Mouse (Mus musculus): ENCODE measurements around the gene Zfp503. TPM values are rescaled to one million over a fixed set of nuclear protein-coding genes. Genes with fewer than 3 reads are reported as not detected.

The Zfp503 gene
- polyA plus RNA-seq, 1 experiment from 2014 or later = 6.2 TPM

GRCm38 (mm10) chr14:22019252-22019948 lies 30.0 kb upstream of the Zfp503 start, which contains the start of gene Lrmda:
TSS of gene Lrmda (plus strand) at chr14:22019712.
- peak within 1 kb of the TSS; percentile 59; the same call in 1 of the 2 replicates for H3K9ac ChIP-seq (ENCODE audit: low read length)
- 3% methylated on average over 30 of the region's 33 CpGs for WGBS
- H3K9me3 ChIP-seq (ENCODE audit: control insufficient read depth, low read length) = no peaks in the 10 kb centered on the region
- peaks cover 2% of the 10 kb centered on the region for H3K27me3 ChIP-seq (ENCODE audit: control insufficient read depth, insufficient read depth, low read length)
- no peak within 1 kb of the TSS for H3K27ac ChIP-seq (ENCODE audit: low read depth, low read length)
- ATAC-seq (ENCODE audit: low FRiP score) (peak; percentile 86), DNase-seq (ENCODE audit: low spot score, missing footprints) (peak; percentile 92)
- no peaks in the 10 kb centered on the region for H3K36me3 ChIP-seq (ENCODE audit: control insufficient read depth, insufficient read depth, low read length)
- peaks cover 7% of the 10 kb centered on the region; the same call in 1 of the 2 replicates for H3K4me1 ChIP-seq (ENCODE audit: control insufficient read depth, insufficient read depth, low read length)
- peak within 1 kb of the TSS; percentile 30 for H3K4me3 ChIP-seq (ENCODE audit: low read depth, low read length)
- peak within 1 kb of the TSS; percentile 71 for H3K4me2 ChIP-seq

GRCm38 (mm10) chr14:22017011-22017410 lies 27.6 kb upstream of the Zfp503 start:
- Histone ChIP-seq H3K27me3 (ENCODE audit: control insufficient read depth, insufficient read depth, low read length) (peaks cover 2% of the 10 kb centered on the region), H3K9ac (ENCODE audit: low read length) (no peak overlapping the region), H3K4me2 (no peak overlapping the region), H3K4me1 (ENCODE audit: control insufficient read depth, insufficient read depth, low read length) (peaks cover 7% of the 10 kb centered on the region; the same call in 1 of the 2 replicates), H3K36me3 (ENCODE audit: control insufficient read depth, insufficient read depth, low read length) (no peaks in the 10 kb centered on the region), H3K27ac (ENCODE audit: low read depth, low read length) (no peak overlapping the region), H3K9me3 (ENCODE audit: control insufficient read depth, low read length) (no peaks in the 10 kb centered on the region), H3K4me3 (ENCODE audit: low read depth, low read length) (no peak overlapping the region)
- 76% methylated on average over 5 of the region's 5 CpGs for WGBS
- no peak for DNase-seq (ENCODE audit: low spot score, missing footprints)
- no peak for ATAC-seq (ENCODE audit: low FRiP score)

GRCm38 (mm10) chr14:22014781-22015180 lies 25.4 kb upstream of the Zfp503 start:
- no peak overlapping the region for H3K9ac ChIP-seq (ENCODE audit: low read length)
- DNase-seq (ENCODE audit: low spot score, missing footprints) = no peak
- no peak overlapping the region for H3K4me3 ChIP-seq (ENCODE audit: low read depth, low read length)
- no peaks in the 10 kb centered on the region for H3K9me3 ChIP-seq (ENCODE audit: control insufficient read depth, low read length)
- peaks cover 2% of the 10 kb centered on the region for H3K27me3 ChIP-seq (ENCODE audit: control insufficient read depth, insufficient read depth, low read length)
- peaks cover 7% of the 10 kb centered on the region; the same call in 1 of the 2 replicates for H3K4me1 ChIP-seq (ENCODE audit: control insufficient read depth, insufficient read depth, low read length)
- H3K4me2 ChIP-seq = no peak overlapping the region
- WGBS = 75% methylated on average over 4 of the region's 4 CpGs
- no peaks in the 10 kb centered on the region for H3K36me3 ChIP-seq (ENCODE audit: control insufficient read depth, insufficient read depth, low read length)
- H3K27ac ChIP-seq (ENCODE audit: low read depth, low read length) = no peak overlapping the region
- ATAC-seq (ENCODE audit: low FRiP score) = no peak

- Histone ChIP-seq H3K4me2 (no peak overlapping the region), H3K9me3 (ENCODE audit: control insufficient read depth, low read length) (no peaks in the 10 kb centered on the region), H3K9ac (ENCODE audit: low read length) (no peak overlapping the region), H3K27ac (ENCODE audit: low read depth, low read length) (no peak overlapping the region), H3K4me3 (ENCODE audit: low read depth, low read length) (no peak overlapping the region), H3K4me1 (ENCODE audit: control insufficient read depth, insufficient read depth, low read length) (0 out of 2 replicates have a peak, but pooled peaks cover 3% of the 10 kb centered on the region), H3K36me3 (ENCODE audit: control insufficient read depth, insufficient read depth, low read length) (no peaks in the 10 kb centered on the region), H3K27me3 (ENCODE audit: control insufficient read depth, insufficient read depth, low read length) (peaks cover 2% of the 10 kb centered on the region)
- WGBS = 89% methylated on average over 5 of the region's 5 CpGs
- no peak for DNase-seq (ENCODE audit: low spot score, missing footprints)
- ATAC-seq (ENCODE audit: low FRiP score) = no peak
Measured at GRCm38 (mm10) chr14:22014315-22014714, 24.9 kb upstream of the Zfp503 start.

- DNase-seq (ENCODE audit: low spot score, missing footprints) (no peak), ATAC-seq (ENCODE audit: low FRiP score) (no peak)
- H3K27ac ChIP-seq (ENCODE audit: low read depth, low read length) = no peak overlapping the region
- 91% methylated on average over 6 of the region's 6 CpGs for WGBS
- H3K36me3 ChIP-seq (ENCODE audit: control insufficient read depth, insufficient read depth, low read length) = no peaks in the 10 kb centered on the region
- H3K9ac ChIP-seq (ENCODE audit: low read length) = no peak overlapping the region
- no peaks in the 10 kb centered on the region for H3K27me3 ChIP-seq (ENCODE audit: control insufficient read depth, insufficient read depth, low read length)
- no peak overlapping the region for H3K4me2 ChIP-seq
- no peak overlapping the region for H3K4me3 ChIP-seq (ENCODE audit: low read depth, low read length)
- no peaks in the 10 kb centered on the region for H3K4me1 ChIP-seq (ENCODE audit: control insufficient read depth, insufficient read depth, low read length)
- no peaks in the 10 kb centered on the region for H3K9me3 ChIP-seq (ENCODE audit: control insufficient read depth, low read length)
Measured at GRCm38 (mm10) chr14:22007006-22007405, 17.6 kb upstream of the Zfp503 start.

- WGBS = 36% methylated on average over 4 of the region's 4 CpGs
- DNase-seq (ENCODE audit: low spot score, missing footprints) = no peak
- Histone ChIP-seq H3K9ac (ENCODE audit: low read length) (no peak overlapping the region), H3K9me3 (ENCODE audit: control insufficient read depth, low read length) (no peaks in the 10 kb centered on the region), H3K27ac (ENCODE audit: low read depth, low read length) (no peak overlapping the region), H3K27me3 (ENCODE audit: control insufficient read depth, insufficient read depth, low read length) (no peaks in the 10 kb centered on the region), H3K4me2 (no peak overlapping the region), H3K36me3 (ENCODE audit: control insufficient read depth, insufficient read depth, low read length) (no peaks in the 10 kb centered on the region), H3K4me3 (ENCODE audit: low read depth, low read length) (no peak overlapping the region), H3K4me1 (ENCODE audit: control insufficient read depth, insufficient read depth, low read length) (no peaks in the 10 kb centered on the region)
- no peak for ATAC-seq (ENCODE audit: low FRiP score)
Measured at GRCm38 (mm10) chr14:22004943-22005342, 15.5 kb upstream of the Zfp503 start.

GRCm38 (mm10) chr14:22003631-22004030 lies 14.2 kb upstream of the Zfp503 start:
- 87% methylated on average over 4 of the region's 4 CpGs for WGBS
- no peak for ATAC-seq (ENCODE audit: low FRiP score)
- Histone ChIP-seq H3K4me1 (ENCODE audit: control insufficient read depth, insufficient read depth, low read length) (no peaks in the 10 kb centered on the region), H3K4me2 (no peak overlapping the region), H3K4me3 (ENCODE audit: low read depth, low read length) (no peak overlapping the region), H3K27ac (ENCODE audit: low read depth, low read length) (no peak overlapping the region), H3K36me3 (ENCODE audit: control insufficient read depth, insufficient read depth, low read length) (no peaks in the 10 kb centered on the region), H3K9ac (ENCODE audit: low read length) (no peak overlapping the region), H3K27me3 (ENCODE audit: control insufficient read depth, insufficient read depth, low read length) (no peaks in the 10 kb centered on the region), H3K9me3 (ENCODE audit: control insufficient read depth, low read length) (no peaks in the 10 kb centered on the region)
- no peak for DNase-seq (ENCODE audit: low spot score, missing footprints)

GRCm38 (mm10) chr14:22003231-22003630 lies 13.8 kb upstream of the Zfp503 start:
- ATAC-seq (ENCODE audit: low FRiP score) (no peak), DNase-seq (ENCODE audit: low spot score, missing footprints) (no peak)
- Histone ChIP-seq H3K9ac (ENCODE audit: low read length) (no peak overlapping the region), H3K4me2 (no peak overlapping the region), H3K9me3 (ENCODE audit: control insufficient read depth, low read length) (no peaks in the 10 kb centered on the region), H3K27ac (ENCODE audit: low read depth, low read length) (no peak overlapping the region), H3K4me3 (ENCODE audit: low read depth, low read length) (no peak overlapping the region), H3K36me3 (ENCODE audit: control insufficient read depth, insufficient read depth, low read length) (no peaks in the 10 kb centered on the region), H3K27me3 (ENCODE audit: control insufficient read depth, insufficient read depth, low read length) (no peaks in the 10 kb centered on the region), H3K4me1 (ENCODE audit: control insufficient read depth, insufficient read depth, low read length) (no peaks in the 10 kb centered on the region)
- WGBS = 80% methylated on average over 1 of the region's 1 CpGs

GRCm38 (mm10) chr14:21999588-21999987 lies 10.2 kb upstream of the Zfp503 start:
- WGBS = 98% methylated on average over 4 of the region's 4 CpGs
- H3K27me3 ChIP-seq (ENCODE audit: control insufficient read depth, insufficient read depth, low read length) = no peaks in the 10 kb centered on the region
- no peaks in the 10 kb centered on the region for H3K36me3 ChIP-seq (ENCODE audit: control insufficient read depth, insufficient read depth, low read length)

More at GRCm38 (mm10) chr14:21999588-21999987, 10.2 kb upstream of the Zfp503 start:
- Histone ChIP-seq H3K9me3 (ENCODE audit: control insufficient read depth, low read length) (no peaks in the 10 kb centered on the region), H3K4me2 (no peak overlapping the region), H3K27ac (ENCODE audit: low read depth, low read length) (no peak overlapping the region), H3K4me3 (ENCODE audit: low read depth, low read length) (no peak overlapping the region), H3K4me1 (ENCODE audit: control insufficient read depth, insufficient read depth, low read length) (no peaks in the 10 kb centered on the region; the same call in 1 of the 2 replicates), H3K9ac (ENCODE audit: low read length) (no peak overlapping the region)
- DNase-seq (ENCODE audit: low spot score, missing footprints) = peak; percentile 82
- ATAC-seq (ENCODE audit: low FRiP score) = no peak

Data from midbrain, embryonic 11.5 days (tissue).